Mouse (Mus musculus) hindbrain, embryonic 13.5 days (tissue): ENCODE measurements at regions not wholly inside any gene's neighbourhood (a gene's known extent, or its start where the extent isn't known, plus 50 kb on each side); places are given as distances from the start of the nearest gene placed in this dataset.
A peak's percentile ranks its signal among the peaks of the same experiment; 100 is the strongest.

Experiments used
- ATAC-seq: fragments of 200-750 bp; cut with Nextera tagmentation; 2 replicates; pipeline ENCODE4 v1.8.0; 2017; ENCODE audit warnings: moderate TSS enrichment; ENCODE audit not compliant: low FRiP score
- H3K27ac ChIP-seq: fragments of 300-500 bp; sonication (generic); 2 replicates; pipeline ENCODE4 v1.5.1; 2015; ENCODE audit warnings: inconsistent platforms, mild to moderate bottlenecking, moderate library complexity
- H3K27me3 ChIP-seq: fragments of 300-500 bp; sonication (generic); 2 replicates; pipeline ENCODE4 v1.6.1; 2015; ENCODE audit warnings: mild to moderate bottlenecking, inconsistent platforms
- H3K36me3 ChIP-seq: fragments of 300-500 bp; sonication (generic); 2 replicates; pipeline ENCODE4 v1.6.1; 2015; ENCODE audit warnings: mild to moderate bottlenecking, inconsistent platforms
- H3K4me1 ChIP-seq: fragments of 300-500 bp; sonication (generic); replicated peaks from 2 replicates; pipeline ENCODE4 v1.6.1; 2015; ENCODE audit warnings: inconsistent platforms
- H3K4me2 ChIP-seq: fragments of 300-500 bp; sonication (generic); 2 replicates; pipeline ENCODE4 v1.6.1; 2015; ENCODE audit warnings: inconsistent platforms, mild to moderate bottlenecking, moderate library complexity
- H3K4me3 ChIP-seq: fragments of 300-500 bp; sonication (generic); 2 replicates; pipeline ENCODE4 v1.5.1; 2015; ENCODE audit warnings: mild to moderate bottlenecking, inconsistent platforms
- H3K9ac ChIP-seq: fragments of 300-500 bp; sonication (generic); 2 replicates; pipeline ENCODE4 v1.6.1; 2015; ENCODE audit warnings: mild to moderate bottlenecking, inconsistent platforms
- H3K9me3 ChIP-seq: fragments of 300-500 bp; sonication (generic); 2 replicates; pipeline ENCODE4 v1.6.1; 2016; ENCODE audit warnings: inconsistent platforms
- WGBS: fragments of 180-500 bp; shearing (Covaris S2); methylation state at CpG from one replicate; pipeline ENCODE4 v1.1.7; 2015; 5-methylcytosine and 5-hydroxymethylcytosine counted together

GRCm38 (mm10) chr2:132472126-132472525 is 86.9 kb upstream of the Prokr2 start:
- WGBS = 62% methylated on average over 2 of the region's 2 CpGs
- H3K27me3 ChIP-seq = 0 out of 2 replicates have a peak, but pooled peaks cover 3% of the 10 kb centered on the region
- H3K4me3 ChIP-seq = no peak overlapping the region
- H3K36me3 ChIP-seq = no peaks in the 10 kb centered on the region
- ATAC-seq = no peak
- no peak overlapping the region for H3K4me2 ChIP-seq
- no peak overlapping the region for H3K9ac ChIP-seq
- no peak overlapping the region for H3K27ac ChIP-seq
- H3K4me1 ChIP-seq = no peaks in the 10 kb centered on the region
- H3K9me3 ChIP-seq = no peaks in the 10 kb centered on the region

- Histone ChIP-seq H3K4me3 (no peak overlapping the region), H3K27ac (no peak overlapping the region), H3K27me3 (no peaks in the 10 kb centered on the region), H3K9ac (no peak overlapping the region), H3K9me3 (no peaks in the 10 kb centered on the region), H3K36me3 (no peaks in the 10 kb centered on the region), H3K4me2 (no peak overlapping the region), H3K4me1 (no peaks in the 10 kb centered on the region)
- WGBS = 77% methylated on average over 9 of the region's 9 CpGs
- no peak for ATAC-seq
Measured at GRCm38 (mm10) chr2:132468957-132469642, 83.9 kb upstream of the Prokr2 start.

GRCm38 (mm10) chr2:132455029-132455428 is 69.8 kb upstream of the Prokr2 start:
- WGBS = 83% methylated on average over 1 of the region's 1 CpGs
- Histone ChIP-seq H3K27me3 (no peaks in the 10 kb centered on the region), H3K4me3 (no peak overlapping the region), H3K27ac (no peak overlapping the region), H3K4me1 (no peaks in the 10 kb centered on the region), H3K4me2 (no peak overlapping the region), H3K9ac (no peak overlapping the region), H3K9me3 (no peaks in the 10 kb centered on the region), H3K36me3 (no peaks in the 10 kb centered on the region)
- ATAC-seq = no peak

- H3K4me1 ChIP-seq = peaks cover 24% of the 10 kb centered on the region
- no peak overlapping the region for H3K4me3 ChIP-seq
- no peaks in the 10 kb centered on the region for H3K36me3 ChIP-seq
- ATAC-seq = no peak
- no peak overlapping the region for H3K27ac ChIP-seq
- no peaks in the 10 kb centered on the region for H3K27me3 ChIP-seq
- H3K4me2 ChIP-seq = no peak overlapping the region
- no peaks in the 10 kb centered on the region for H3K9me3 ChIP-seq
- H3K9ac ChIP-seq = no peak overlapping the region
- 66% methylated on average over 4 of the region's 4 CpGs for WGBS
Measured at GRCm38 (mm10) chr2:132449347-132449746, 64.1 kb upstream of the Prokr2 start.

- ATAC-seq = no peak
- no peak overlapping the region for H3K27ac ChIP-seq
Measured at GRCm38 (mm10) chr2:132447826-132448225, 62.6 kb upstream of the Prokr2 start.

GRCm38 (mm10) chr2:132446019-132446418 is 60.8 kb upstream of the Prokr2 start:
- no peak overlapping the region for H3K27ac ChIP-seq
- no peaks in the 10 kb centered on the region for H3K36me3 ChIP-seq
- WGBS = 27% methylated on average over 3 of the region's 3 CpGs
- no peak overlapping the region for H3K4me3 ChIP-seq
- no peaks in the 10 kb centered on the region for H3K27me3 ChIP-seq
- no peak for ATAC-seq
- no peak overlapping the region for H3K9ac ChIP-seq
- no peaks in the 10 kb centered on the region for H3K9me3 ChIP-seq
- peaks cover 26% of the 10 kb centered on the region for H3K4me1 ChIP-seq
- H3K4me2 ChIP-seq = no peak overlapping the region

More at GRCm38 (mm10) chr2:132447826-132448225, 62.6 kb upstream of the Prokr2 start:
- Histone ChIP-seq H3K9ac (no peak overlapping the region), H3K4me2 (no peak overlapping the region), H3K4me1 (peaks cover 26% of the 10 kb centered on the region), H3K9me3 (no peaks in the 10 kb centered on the region), H3K4me3 (no peak overlapping the region), H3K36me3 (no peaks in the 10 kb centered on the region), H3K27me3 (no peaks in the 10 kb centered on the region)
- WGBS = 67% methylated on average over 3 of the region's 3 CpGs

GRCm38 (mm10) chr2:132444442-132445161 is 59.4 kb upstream of the Prokr2 start:
- H3K4me1 ChIP-seq = peaks cover 26% of the 10 kb centered on the region
- no peaks in the 10 kb centered on the region for H3K36me3 ChIP-seq
- WGBS = 20% methylated on average over 11 of the region's 11 CpGs
- H3K27me3 ChIP-seq = no peaks in the 10 kb centered on the region
- H3K4me2 ChIP-seq = 0 out of 2 replicates have a peak overlapping the region, but pooled peaks have one; percentile 15
- no peaks in the 10 kb centered on the region for H3K9me3 ChIP-seq
- ATAC-seq = peak; percentile 52; the same call in 1 of the 2 replicates
- peak overlapping the region; percentile 52; the same call in 1 of the 2 replicates for H3K27ac ChIP-seq
- H3K4me3 ChIP-seq = no peak overlapping the region
- no peak overlapping the region for H3K9ac ChIP-seq
